Mouse (Mus musculus): ENCODE measurements around the gene Snx30.

Snx30 gene

GRCm38 (mm10) chr4:59765385-59766005, 40.1 kb upstream of the Snx30 start:
- Histone ChIP-seq H3K9me3 (ENCODE audit: low read length) (no peaks in the 10 kb centered on the region), H3K4me1 (replicated peaks; ENCODE audit: low read depth, low read length) (peaks cover 26% of the 10 kb centered on the region), H3K27me3 (ENCODE audit: insufficient read depth, low read length) (no peaks in the 10 kb centered on the region), H3K36me3 (ENCODE audit: insufficient read depth, low read length) (peaks cover 22% of the 10 kb centered on the region), H3K4me3 (replicated peaks; ENCODE audit: low read length) (peak overlapping the region; percentile 41)
- no peak for TF ChIP-seq POU5F1 (IDR thresholded peaks at IDR 0.05; ENCODE audit: borderline replicate concordance, low read length)
- no peak for TF ChIP-seq NANOG (IDR thresholded peaks at IDR 0.05; ENCODE audit: borderline replicate concordance, low read length)
- TF ChIP-seq CTCF (conservative IDR thresholded peaks at IDR 0.05; ENCODE audit: low read length) = no peak

- Histone ChIP-seq H3K9me3 (ENCODE audit: low read length) (no peaks in the 10 kb centered on the region), H3K4me1 (replicated peaks; ENCODE audit: low read depth, low read length) (peaks cover 44% of the 10 kb centered on the region), H3K27me3 (ENCODE audit: insufficient read depth, low read length) (no peaks in the 10 kb centered on the region), H3K36me3 (ENCODE audit: insufficient read depth, low read length) (peaks cover 44% of the 10 kb centered on the region), H3K4me3 (replicated peaks; ENCODE audit: low read length) (no peak overlapping the region)
- TF ChIP-seq NANOG (IDR thresholded peaks at IDR 0.05; ENCODE audit: borderline replicate concordance, low read length) (no peak), POU5F1 (IDR thresholded peaks at IDR 0.05; ENCODE audit: borderline replicate concordance, low read length) (no peak), CTCF (conservative IDR thresholded peaks at IDR 0.05; ENCODE audit: low read length) (no peak)
Measured at GRCm38 (mm10) chr4:59767717-59768116, 37.9 kb upstream of the Snx30 start.

- peaks cover 61% of the 10 kb centered on the region for H3K4me1 ChIP-seq (replicated peaks; ENCODE audit: low read depth, low read length)
- H3K9me3 ChIP-seq (ENCODE audit: low read length) = no peaks in the 10 kb centered on the region
- peaks cover 87% of the 10 kb centered on the region for H3K36me3 ChIP-seq (ENCODE audit: insufficient read depth, low read length)
- H3K27me3 ChIP-seq (ENCODE audit: insufficient read depth, low read length) = no peaks in the 10 kb centered on the region
- no peak overlapping the region for H3K4me3 ChIP-seq (replicated peaks; ENCODE audit: low read length)
- TF ChIP-seq NANOG (IDR thresholded peaks at IDR 0.05; ENCODE audit: borderline replicate concordance, low read length) (no peak), CTCF (conservative IDR thresholded peaks at IDR 0.05; ENCODE audit: low read length) (no peak), POU5F1 (IDR thresholded peaks at IDR 0.05; ENCODE audit: borderline replicate concordance, low read length) (no peak)
Measured at GRCm38 (mm10) chr4:59772171-59772879, 33.3 kb upstream of the Snx30 start.

DNA sequence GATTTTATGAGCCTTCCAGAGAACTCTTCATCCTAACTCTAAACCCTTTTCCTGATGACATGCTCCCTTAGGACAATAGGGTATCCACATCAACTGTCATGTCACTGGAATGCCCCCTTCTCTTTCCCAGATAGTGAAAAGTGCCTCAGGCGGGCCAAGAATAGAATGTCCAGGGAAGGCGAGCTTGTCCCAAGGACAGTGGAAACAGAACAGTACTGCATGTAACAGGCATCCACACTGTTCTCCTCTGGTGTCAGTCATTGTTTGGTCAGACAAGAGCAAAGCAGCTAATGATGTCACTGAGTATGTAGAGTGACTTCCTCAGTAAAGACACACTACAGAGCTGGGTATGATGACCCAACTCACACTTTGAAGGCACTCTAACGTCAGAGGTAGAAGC, 27.8 kb upstream of the Snx30 start:
- Histone ChIP-seq H3K4me3 (replicated peaks; ENCODE audit: low read length) (no peak overlapping the region), H3K9me3 (ENCODE audit: low read length) (no peaks in the 10 kb centered on the region), H3K36me3 (ENCODE audit: insufficient read depth, low read length) (peaks cover 83% of the 10 kb centered on the region), H3K4me1 (replicated peaks; ENCODE audit: low read depth, low read length) (peaks cover 78% of the 10 kb centered on the region), H3K27me3 (ENCODE audit: insufficient read depth, low read length) (no peaks in the 10 kb centered on the region)
- no peak for TF ChIP-seq POU5F1 (IDR thresholded peaks at IDR 0.05; ENCODE audit: borderline replicate concordance, low read length)
- no peak for TF ChIP-seq NANOG (IDR thresholded peaks at IDR 0.05; ENCODE audit: borderline replicate concordance, low read length)
- no peak for TF ChIP-seq CTCF (conservative IDR thresholded peaks at IDR 0.05; ENCODE audit: low read length)

- Histone ChIP-seq H3K4me3 (replicated peaks; ENCODE audit: low read length) (no peak overlapping the region), H3K27me3 (ENCODE audit: insufficient read depth, low read length) (no peaks in the 10 kb centered on the region), H3K4me1 (replicated peaks; ENCODE audit: low read depth, low read length) (peaks cover 75% of the 10 kb centered on the region), H3K36me3 (ENCODE audit: insufficient read depth, low read length) (peaks cover 59% of the 10 kb centered on the region), H3K9me3 (ENCODE audit: low read length) (no peaks in the 10 kb centered on the region)
- no peak for TF ChIP-seq NANOG (IDR thresholded peaks at IDR 0.05; ENCODE audit: borderline replicate concordance, low read length)
- TF ChIP-seq CTCF (conservative IDR thresholded peaks at IDR 0.05; ENCODE audit: low read length) = peak; percentile 50
- no peak for TF ChIP-seq POU5F1 (IDR thresholded peaks at IDR 0.05; ENCODE audit: borderline replicate concordance, low read length)
Measured at GRCm38 (mm10) chr4:59780568-59780967, 25.1 kb upstream of the Snx30 start.

DNA sequence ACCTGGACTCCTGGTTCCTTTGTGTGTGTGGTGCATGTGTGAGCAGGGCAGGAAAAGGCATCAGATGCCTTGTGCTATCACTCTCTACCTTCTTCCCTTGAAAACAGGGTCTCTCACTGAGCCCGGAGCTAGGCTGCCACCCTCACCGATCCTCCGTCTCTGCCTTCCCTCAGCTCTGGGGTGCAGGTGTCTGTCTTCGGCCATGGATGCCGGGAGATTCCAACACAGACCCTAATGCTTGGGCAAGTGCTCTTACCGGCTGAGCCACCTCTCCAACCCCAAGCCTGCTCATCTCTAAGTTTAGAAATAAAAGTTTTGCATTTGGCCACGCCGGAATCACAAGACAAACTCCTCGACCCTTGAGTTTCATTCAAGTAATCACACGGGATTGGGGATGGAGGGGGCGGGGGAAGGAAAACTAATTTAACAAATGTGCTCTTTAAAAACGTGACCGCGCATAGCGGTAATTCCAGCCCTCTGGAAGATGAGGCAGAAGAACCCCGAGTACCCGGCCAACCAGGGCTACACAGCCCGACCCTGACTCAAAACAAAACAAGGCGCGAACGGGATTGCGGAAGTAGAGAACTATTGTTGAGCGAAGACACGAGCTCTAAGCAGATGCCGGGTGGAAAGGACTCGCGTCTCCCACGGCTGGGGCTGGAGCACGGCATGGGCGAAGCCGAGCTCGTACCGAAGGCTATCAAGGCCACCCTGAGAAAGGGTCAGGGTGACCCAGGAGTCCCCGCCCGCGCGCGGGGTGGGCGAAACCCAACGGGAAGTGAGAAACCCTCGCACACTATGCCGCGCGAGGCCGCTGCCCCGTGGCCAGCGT, 22.6 kb upstream of the Snx30 start:
- peak overlapping the region; percentile 100 for H3K4me3 ChIP-seq (replicated peaks; ENCODE audit: low read length)
- peaks cover 34% of the 10 kb centered on the region for H3K36me3 ChIP-seq (ENCODE audit: insufficient read depth, low read length)
- no peaks in the 10 kb centered on the region for H3K9me3 ChIP-seq (ENCODE audit: low read length)
- H3K27me3 ChIP-seq (ENCODE audit: insufficient read depth, low read length) = no peaks in the 10 kb centered on the region
- H3K4me1 ChIP-seq (replicated peaks; ENCODE audit: low read depth, low read length) = peaks cover 66% of the 10 kb centered on the region
- TF ChIP-seq POU5F1 (IDR thresholded peaks at IDR 0.05; ENCODE audit: borderline replicate concordance, low read length) (no peak), CTCF (conservative IDR thresholded peaks at IDR 0.05; ENCODE audit: low read length) (no peak), NANOG (IDR thresholded peaks at IDR 0.05; ENCODE audit: borderline replicate concordance, low read length) (no peak)

GRCm38 (mm10) chr4:59783685-59784279, 21.9 kb upstream of the Snx30 start:
- Histone ChIP-seq H3K4me1 (replicated peaks; ENCODE audit: low read depth, low read length) (peaks cover 59% of the 10 kb centered on the region), H3K9me3 (ENCODE audit: low read length) (no peaks in the 10 kb centered on the region), H3K4me3 (replicated peaks; ENCODE audit: low read length) (peak overlapping the region; percentile 100), H3K27me3 (ENCODE audit: insufficient read depth, low read length) (no peaks in the 10 kb centered on the region), H3K36me3 (ENCODE audit: insufficient read depth, low read length) (peaks cover 27% of the 10 kb centered on the region)
- no peak for TF ChIP-seq CTCF (conservative IDR thresholded peaks at IDR 0.05; ENCODE audit: low read length)
- TF ChIP-seq NANOG (IDR thresholded peaks at IDR 0.05; ENCODE audit: borderline replicate concordance, low read length) = no peak

GRCm38 (mm10) chr4:59785412-59785811, 20.2 kb upstream of the Snx30 start:
- H3K36me3 ChIP-seq (ENCODE audit: insufficient read depth, low read length) = peaks cover 12% of the 10 kb centered on the region
- no peaks in the 10 kb centered on the region for H3K27me3 ChIP-seq (ENCODE audit: insufficient read depth, low read length)
- peaks cover 44% of the 10 kb centered on the region for H3K4me1 ChIP-seq (replicated peaks; ENCODE audit: low read depth, low read length)
- no peak for TF ChIP-seq CTCF (conservative IDR thresholded peaks at IDR 0.05; ENCODE audit: low read length)
- H3K9me3 ChIP-seq (ENCODE audit: low read length) = no peaks in the 10 kb centered on the region
- no peak overlapping the region for H3K4me3 ChIP-seq (replicated peaks; ENCODE audit: low read length)

Data from E14TG2a.4 (cell line).